Mouse (Mus musculus) right cerebral cortex, postnatal 4 days (tissue): ENCODE data around the gene Gm10999.
"Not testable (repeated sequence)": the region's sequence is repeated elsewhere in the genome, so short reads cannot be mapped to it uniquely, and the experiment has no call there.

Experiments
- DNase-seq: peaks from one replicate; pipeline ENCODE4 v3.0.0-alpha.2; 2022

Gene Gm10999

DNA sequence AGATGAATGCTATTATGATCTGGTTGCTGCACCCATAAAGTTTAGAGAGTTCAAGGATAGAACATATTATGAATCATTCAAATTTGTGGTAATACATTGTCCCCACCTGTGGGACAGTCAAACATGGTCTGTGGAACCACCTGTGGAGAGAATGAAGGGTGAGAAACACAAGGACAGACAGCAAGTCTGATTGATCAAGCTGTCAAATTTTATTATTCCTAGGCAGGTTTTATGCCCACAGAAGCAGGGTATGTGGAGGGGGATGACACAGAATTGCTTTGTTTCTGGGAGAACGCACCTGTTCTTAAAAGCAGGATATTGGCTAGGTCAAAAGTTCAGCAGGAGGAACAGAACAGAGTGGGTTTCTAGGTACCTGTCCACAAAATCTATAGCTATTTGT lies at the start of gene Gm10999:
Gene Gm10999, minus strand, starts transcription at position 101 of the 400 bp plus-strand sequence.
- DNase-seq = no peak

DNA sequence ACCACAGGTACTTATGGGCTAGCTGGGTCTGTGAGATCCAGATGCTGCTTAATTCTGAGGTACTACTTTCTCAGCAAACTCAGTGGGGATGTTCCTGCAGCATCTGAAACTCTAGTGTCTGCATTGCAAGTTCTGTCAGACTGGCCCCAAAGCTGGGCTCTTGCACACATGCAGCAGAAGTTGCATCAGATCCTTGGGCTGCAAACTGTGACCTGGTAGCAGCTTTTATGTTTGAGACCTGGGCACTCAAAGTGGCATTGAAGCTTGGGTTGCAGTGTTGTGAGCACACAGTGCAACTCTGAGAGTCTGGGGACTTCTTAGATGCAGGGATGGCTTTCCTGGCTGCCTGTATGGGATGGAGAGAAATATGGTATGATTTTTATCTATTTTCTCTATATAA lies 2.0 kb upstream of the Gm10999 start:
- DNase-seq = no peak

DNA sequence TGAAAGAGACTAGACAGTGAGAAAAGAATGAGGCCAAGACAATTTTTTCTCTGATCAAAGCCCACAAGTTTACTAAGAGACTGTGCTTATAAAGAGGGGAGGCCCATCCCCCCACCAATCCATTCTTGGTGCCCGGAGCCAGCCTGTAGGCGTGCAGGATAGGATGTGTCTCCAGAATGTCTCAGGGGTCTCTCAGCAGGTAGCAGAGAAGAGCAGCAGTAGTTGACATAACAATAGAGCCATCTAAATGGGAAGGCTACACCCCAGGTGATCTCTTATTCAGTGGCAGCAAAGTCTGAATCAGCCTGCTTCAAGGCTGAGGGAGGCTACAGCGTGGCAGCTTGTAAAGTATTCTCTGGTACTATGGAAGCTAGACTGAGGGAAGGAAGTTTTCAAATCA lies 15.7 kb downstream of the Gm10999 start:
- DNase-seq = not testable (repeated sequence)
